Mouse (Mus musculus) brown adipose tissue, adult 24 weeks (tissue): ENCODE results near the gene Ttc26. TPM values are rescaled to one million over a fixed set of nuclear protein-coding genes. Genes with fewer than 3 reads are reported as not detected.

Experiments
- H3K27ac ChIP-seq: fragments of 200-500 bp; replicated peaks from 2 replicates; pipeline ENCODE4 v1.5.1; 2012; ENCODE audit warnings: low read depth, mild to moderate bottlenecking, low read length
- H3K4me1 ChIP-seq: fragments of 200-500 bp; 2 replicates; pipeline ENCODE4 v1.6.1; 2012; ENCODE audit warnings: low read length, mixed read lengths; ENCODE audit not compliant: control insufficient read depth, insufficient read depth, insufficient read length
- H3K4me3 ChIP-seq: fragments of 200-500 bp; 2 replicates; pipeline ENCODE4 v1.5.1; 2012; ENCODE audit warnings: low read depth, mild to moderate bottlenecking, low read length, moderate library complexity; ENCODE audit not compliant: insufficient read depth
- polyA plus RNA-seq: library from polyadenylated mRNA; stranded (reverse); fragments of >200 nt; gene quantifications from 2 replicates; pipeline ENCODE4 v1.2.4, GENCODE M21; 2012; ENCODE audit not compliant: missing spikeins, insufficient read depth, insufficient read length

Gene Ttc26
- polyA plus RNA-seq: 1.7 and 2.9 TPM in 2 replicates

DNA sequence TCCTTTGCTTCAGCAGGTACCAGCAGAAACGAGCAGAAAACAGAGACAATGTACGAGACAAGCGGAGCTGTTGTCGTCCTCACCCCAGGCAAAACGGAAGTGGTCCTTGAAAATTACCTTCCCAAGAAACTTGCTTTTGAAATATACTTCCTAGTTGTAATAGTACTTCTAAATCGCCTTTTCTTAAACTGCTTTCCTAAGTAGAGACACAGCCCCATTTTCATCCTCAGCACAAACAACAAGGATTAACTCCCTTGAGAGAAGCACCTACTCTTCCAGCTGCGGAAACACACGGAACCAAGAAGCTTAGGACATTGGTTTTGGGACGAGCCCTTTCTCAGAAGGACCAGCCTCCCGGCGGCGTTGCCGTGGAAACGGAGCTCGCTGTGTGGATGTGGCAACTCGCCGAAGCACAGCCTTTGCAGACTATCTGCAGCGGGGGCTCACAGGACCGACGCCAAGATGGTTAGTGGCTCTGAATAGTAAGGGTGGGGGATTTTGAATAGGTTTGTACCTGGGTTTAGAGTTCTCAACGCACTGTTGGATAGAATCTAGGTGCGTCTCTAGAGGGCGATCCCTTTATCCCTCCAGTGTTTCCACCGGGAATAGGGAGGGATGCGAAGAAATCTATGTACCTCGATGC is at the start of gene Ttc26:
Gene Ttc26, plus strand, starts transcription at position 341 of the 643 bp plus-strand sequence.
- H3K4me3 ChIP-seq: peak within 1 kb of the TSS; percentile 67
- peak within 1 kb of the TSS; percentile 18; the same call in 1 of the 2 replicates for H3K27ac ChIP-seq
- H3K4me1 ChIP-seq: no peaks in the 10 kb centered on the region

DNA sequence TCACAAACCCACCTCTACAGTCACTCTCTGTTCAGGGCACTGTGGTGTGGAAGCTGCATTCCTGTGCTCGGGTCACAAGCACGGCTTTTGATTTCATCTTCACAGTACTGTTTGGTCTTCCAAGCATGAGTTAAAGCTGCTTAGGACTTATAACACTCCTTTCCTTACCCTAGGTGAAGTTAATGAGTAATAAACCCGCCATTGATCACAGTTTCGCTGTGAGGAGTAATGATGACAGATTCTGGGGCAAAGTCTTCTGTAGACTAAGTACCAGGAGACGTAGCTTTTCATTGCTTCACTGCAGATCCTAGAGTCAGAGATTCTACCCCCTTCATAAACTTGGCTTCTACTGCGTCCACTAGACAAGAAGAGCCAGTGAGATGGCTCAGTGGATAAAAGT is 46.0 kb upstream of the Ttc26 start:
- no peak overlapping the region for H3K4me3 ChIP-seq
- H3K27ac ChIP-seq: no peak overlapping the region
- H3K4me1 ChIP-seq: no peaks in the 10 kb centered on the region

DNA sequence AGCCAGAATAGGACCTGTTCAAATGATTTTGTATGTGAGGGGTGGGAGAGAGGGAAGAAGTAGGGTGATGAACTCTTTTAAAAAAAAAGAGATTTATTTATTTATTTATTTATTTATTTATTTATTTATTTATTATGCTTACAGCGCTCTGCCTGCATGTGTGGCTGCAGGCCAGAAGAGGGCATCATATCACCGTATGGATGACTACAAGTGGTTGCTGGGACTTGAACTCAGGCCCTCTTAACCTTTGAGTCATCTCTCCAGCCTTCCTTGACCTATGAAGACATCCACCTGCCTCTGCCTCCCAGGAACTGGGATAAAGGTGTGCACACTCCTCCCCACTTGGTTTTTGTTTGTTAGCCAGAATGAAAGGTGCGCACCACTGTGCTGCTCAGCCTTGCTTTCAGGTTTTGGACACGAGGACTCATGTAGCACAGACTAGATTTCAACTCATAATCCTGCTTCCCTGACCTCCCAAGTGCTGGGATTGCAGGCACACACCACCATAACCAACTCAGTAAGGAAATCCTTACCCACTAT is 44.0 kb upstream of the Ttc26 start:
- no peak overlapping the region for H3K27ac ChIP-seq

DNA sequence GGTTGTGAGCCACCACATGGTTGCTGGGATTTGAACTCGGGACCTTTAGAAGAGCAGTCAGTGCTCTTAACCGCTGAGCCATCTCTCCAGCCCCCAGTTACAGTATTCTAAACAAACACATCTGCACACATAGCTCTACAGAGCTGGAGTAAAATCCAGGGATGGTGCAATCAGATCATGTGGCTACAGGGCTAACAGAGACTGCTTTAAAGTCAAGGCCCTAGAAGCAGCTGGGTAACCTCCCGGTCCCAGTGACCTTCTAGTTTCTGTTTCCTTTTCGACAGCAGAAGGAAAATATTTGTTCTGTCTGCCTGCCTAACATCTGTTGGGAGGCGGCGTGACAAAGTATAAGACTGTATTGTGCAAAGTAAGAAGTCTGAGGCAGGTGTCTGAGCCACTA is 43.3 kb upstream of the Ttc26 start:
- Histone ChIP-seq H3K4me1 (peaks cover 10% of the 10 kb centered on the region; the same call in 1 of the 2 replicates), H3K4me3 (no peak overlapping the region), H3K27ac (no peak overlapping the region)

More for the DNA sequence above, 44.0 kb upstream of the Ttc26 start:
- H3K4me3 ChIP-seq: no peak overlapping the region
- peaks cover 6% of the 10 kb centered on the region; the same call in 1 of the 2 replicates for H3K4me1 ChIP-seq

DNA sequence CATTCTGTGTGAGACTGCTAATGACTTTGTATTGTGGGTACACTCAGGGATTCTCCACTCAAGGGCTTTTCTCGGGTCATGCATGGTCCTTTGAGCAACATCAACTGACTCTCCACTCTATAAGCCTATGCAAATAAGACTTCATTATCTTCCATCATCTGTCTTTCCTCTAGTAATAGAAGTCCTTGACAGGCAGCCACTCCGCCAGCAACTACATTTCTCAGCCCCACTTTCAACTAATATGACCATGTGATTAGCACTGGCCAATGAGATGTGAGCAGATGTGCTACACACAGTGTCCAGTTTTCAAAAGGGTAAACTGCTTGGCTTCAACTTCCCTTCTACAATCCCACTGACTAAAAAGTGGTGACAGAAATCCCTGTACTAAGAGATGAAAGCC is 42.2 kb upstream of the Ttc26 start:
- Histone ChIP-seq H3K4me1 (peaks cover 15% of the 10 kb centered on the region; the same call in 1 of the 2 replicates), H3K27ac (no peak overlapping the region), H3K4me3 (no peak overlapping the region)

DNA sequence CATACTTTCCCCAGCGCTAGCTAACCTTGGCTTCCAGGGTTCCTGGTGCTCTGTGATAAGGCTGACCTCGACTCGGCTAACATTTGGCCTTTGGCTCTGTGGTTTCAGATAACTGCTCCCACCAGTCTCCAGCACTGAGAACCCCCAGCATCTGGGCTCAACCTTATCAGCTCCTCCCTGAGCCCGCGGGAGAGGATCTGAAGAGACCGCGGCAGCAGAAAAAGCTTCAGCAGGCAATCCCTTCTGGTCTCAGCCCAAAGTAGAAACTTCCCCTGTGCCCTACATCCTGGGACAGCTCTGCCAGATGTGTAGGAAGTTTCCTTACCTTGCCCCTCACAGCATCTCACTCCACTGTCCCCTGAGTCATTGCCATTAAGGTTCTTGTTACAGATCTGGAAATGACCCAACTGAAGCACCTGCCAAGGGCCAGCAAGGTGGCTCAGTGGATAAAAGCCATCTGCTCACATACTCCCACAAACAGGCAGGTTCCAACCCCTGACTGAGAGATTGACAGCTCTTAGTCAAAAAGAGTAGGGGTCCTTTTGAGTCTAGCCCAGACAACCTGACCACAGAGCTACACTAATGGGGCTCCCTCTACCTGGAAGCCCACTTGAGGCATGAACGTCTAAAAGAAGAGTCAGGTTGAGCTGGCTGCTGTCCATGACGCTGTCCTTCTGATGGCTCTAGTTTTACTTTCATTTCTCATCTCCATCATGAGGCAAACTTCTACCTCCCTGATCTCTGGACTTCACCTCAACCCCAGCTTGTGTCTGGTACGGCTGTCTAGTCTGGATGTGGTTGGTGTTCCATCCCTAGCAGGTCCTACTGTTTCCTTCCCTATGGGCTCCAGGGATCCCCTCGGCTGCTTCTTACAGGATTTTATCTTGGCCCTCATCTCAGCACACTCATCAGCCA is 39.3 kb upstream of the Ttc26 start:
- H3K4me1 ChIP-seq: peaks cover 25% of the 10 kb centered on the region
- no peak overlapping the region; the same call in 1 of the 2 replicates for H3K4me3 ChIP-seq
- H3K27ac ChIP-seq: peak overlapping the region; percentile 32; the same call in 1 of the 2 replicates

DNA sequence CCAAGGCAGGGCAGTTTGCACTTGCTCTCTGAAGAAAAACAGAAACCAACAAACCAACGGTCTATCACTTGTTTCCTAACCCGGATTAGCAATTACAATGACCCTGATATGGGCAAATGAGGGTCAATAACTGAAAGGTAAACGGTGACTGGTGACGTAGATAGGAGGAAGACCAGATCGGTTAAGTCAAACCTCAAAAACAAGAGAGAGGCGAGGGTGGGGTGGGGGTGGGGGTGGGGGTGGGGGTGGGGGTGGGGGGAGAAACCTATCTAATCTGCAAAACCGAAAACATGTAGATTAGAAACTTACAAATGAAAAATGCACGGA is 38.6 kb upstream of the Ttc26 start:
- peak overlapping the region; percentile 32; the same call in 1 of the 2 replicates for H3K27ac ChIP-seq
- no peak overlapping the region for H3K4me3 ChIP-seq
- H3K4me1 ChIP-seq: peaks cover 25% of the 10 kb centered on the region

DNA sequence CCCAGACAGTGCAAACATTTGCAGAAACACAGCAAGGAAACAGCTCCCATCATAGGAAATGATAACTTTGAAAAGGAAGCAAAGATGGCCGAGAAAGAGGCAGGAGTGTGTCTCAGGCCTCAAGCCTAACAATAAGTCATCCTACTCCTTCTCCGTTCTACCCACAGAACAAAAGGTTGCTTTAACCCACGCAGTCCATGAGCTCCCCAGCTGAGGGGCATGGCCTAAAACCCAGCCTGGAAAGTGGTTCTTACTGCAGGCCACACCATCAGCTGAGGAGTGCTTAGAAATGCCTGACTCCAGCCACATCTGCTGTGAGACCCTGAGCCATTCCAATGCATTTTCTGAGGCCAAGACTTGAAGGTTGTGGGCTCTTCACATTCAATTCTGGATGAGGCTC is 37.7 kb upstream of the Ttc26 start:
- no peak overlapping the region for H3K4me3 ChIP-seq
- 0 out of 2 replicates have a peak overlapping the region, but pooled peaks have one; percentile 4 for H3K27ac ChIP-seq

DNA sequence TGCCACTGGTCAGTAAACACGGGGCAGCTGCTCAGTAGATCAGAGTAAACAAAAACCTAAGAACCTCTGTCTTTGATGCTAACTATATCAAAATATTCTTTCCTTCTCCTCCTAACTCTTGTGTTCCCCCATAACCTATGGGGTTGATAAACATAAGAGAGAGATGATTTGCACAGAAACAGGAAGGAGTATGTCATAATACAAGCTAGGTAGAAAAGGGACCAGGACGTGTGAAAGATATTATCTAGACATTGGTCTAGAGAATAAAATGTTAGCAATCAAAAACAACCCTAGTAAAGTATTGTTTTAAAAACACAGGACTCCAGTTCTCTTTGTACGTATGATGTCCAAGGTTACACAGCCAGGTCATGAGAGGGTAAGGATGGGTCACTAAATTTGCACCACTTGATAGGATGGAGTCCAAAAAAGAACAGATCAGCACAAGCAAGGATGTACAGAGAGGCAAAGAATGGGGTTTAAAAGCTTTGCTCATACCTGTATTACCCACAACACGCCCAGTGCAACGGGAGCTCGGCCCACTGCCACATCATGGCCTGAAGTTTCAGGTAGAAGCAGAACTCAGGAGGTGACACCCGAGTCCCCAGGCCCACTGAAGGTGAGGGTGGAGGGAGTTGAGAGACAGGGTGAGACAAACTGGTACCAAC is 37.1 kb upstream of the Ttc26 start:
- Histone ChIP-seq H3K27ac (no peak overlapping the region), H3K4me3 (no peak overlapping the region), H3K4me1 (peaks cover 25% of the 10 kb centered on the region)

More for the DNA sequence above, 37.7 kb upstream of the Ttc26 start:
- peaks cover 25% of the 10 kb centered on the region for H3K4me1 ChIP-seq

DNA sequence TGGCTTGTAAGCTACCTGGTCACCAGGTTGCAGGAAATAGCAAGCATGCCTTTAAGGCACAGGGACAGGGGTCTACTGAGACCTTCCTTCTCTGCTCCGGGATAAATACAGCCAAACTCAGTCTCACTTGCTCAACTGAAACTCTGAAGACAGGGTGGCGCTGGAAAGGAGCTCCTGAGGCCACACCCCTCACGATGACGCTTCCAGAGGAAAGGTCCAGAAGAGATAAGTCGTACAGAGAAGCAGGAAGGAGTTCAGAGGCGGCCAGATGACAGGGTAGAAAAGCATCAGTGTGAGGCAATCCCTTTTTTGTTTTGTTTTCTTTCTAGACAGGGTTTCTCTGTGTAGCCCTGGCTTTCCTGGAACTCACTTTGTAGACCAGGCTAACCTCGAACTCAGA is 35.5 kb upstream of the Ttc26 start:
- peaks cover 25% of the 10 kb centered on the region for H3K4me1 ChIP-seq
- H3K4me3 ChIP-seq: no peak overlapping the region
- peak overlapping the region; percentile 57; the same call in 1 of the 2 replicates for H3K27ac ChIP-seq

DNA sequence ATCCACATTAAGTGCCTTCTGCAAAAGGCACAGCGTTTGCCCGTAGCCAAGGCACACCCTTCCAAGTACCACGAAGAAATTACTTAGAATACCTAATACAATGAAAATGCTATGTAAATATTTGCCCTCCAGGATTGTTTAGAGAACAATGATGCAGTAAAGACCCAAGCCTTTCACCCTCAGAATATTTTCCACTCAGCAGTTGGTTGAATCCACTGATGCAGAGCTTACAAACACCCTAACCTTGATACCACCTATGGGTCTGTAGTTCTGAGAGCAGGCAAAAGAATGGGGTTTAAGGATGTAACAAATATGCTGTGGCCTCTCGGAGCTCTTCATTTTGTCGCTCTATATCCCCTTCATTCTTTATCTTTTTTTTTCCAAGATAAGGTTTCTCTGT is 33.4 kb upstream of the Ttc26 start:
- Histone ChIP-seq H3K4me3 (no peak overlapping the region), H3K4me1 (peaks cover 19% of the 10 kb centered on the region), H3K27ac (no peak overlapping the region)

DNA sequence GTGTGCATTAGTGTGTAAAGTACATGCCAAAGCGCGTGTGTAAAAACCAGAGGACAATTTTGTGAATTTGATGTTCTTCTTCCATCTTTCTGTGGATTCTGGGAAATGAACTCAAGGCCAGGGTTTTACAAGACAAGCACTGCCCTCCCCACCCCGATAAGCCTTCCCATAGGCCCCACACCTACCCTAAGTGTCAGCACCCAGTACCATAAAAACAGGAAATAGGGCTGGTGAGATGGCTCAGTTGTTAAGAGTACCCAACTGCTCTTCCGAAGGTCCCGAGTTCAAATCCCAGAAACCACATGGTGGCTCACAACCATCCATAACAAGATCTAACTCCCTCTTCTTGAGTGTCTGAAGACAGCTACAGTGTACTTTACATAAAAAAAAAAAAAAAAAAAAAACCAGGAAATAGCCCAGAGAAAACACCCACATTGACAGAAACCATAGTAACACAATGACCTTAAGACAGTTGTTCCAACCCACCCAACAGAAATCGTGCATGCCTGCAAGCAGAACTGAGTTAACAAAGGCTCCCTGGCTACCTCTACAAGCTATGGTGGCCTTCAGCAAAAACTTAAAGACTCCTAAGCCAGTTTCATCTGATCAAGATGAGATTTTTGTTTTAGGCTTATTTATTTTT is 32.3 kb upstream of the Ttc26 start:
- Histone ChIP-seq H3K27ac (no peak overlapping the region), H3K4me1 (peaks cover 14% of the 10 kb centered on the region), H3K4me3 (no peak overlapping the region)

DNA sequence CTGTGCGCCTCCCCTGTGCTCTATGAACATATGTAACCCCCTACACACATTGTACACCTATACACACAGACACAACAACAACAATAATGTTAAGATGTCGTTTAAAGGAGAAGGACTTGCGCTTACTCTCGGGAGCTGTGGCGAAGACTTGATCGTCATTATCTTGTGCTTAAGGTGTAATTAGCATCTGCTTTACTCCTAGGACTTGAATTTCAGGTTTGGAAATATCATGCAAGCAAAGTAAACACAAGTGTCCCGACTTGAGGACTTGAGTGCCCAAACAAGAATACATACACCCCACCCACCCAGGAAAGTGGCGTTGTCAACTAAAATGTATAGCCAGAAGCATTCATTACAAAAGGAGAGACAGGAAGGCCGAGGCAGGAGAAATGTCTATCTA is 31.5 kb upstream of the Ttc26 start:
- no peak overlapping the region for H3K4me3 ChIP-seq

DNA sequence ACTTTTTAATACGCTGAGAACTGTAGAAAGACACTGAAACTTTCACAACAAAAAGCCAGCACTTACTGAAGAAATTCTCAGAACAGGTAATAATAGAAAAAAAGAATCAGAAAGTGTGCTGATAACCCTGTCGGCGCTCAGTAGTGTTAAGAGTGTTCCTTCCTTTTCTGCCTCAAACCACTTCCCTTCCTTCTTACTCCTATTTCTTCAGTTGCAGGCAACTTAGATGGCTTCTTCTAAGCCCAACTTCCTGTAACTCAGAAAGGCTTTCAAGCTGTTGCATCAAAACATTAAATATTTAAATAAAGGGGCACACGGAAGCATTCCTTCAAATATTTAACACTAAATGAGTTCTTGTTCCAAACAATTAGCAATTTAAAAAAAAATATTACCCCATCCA is 29.3 kb upstream of the Ttc26 start:
- peaks cover 4% of the 10 kb centered on the region; the same call in 1 of the 2 replicates for H3K4me1 ChIP-seq
- no peak overlapping the region for H3K27ac ChIP-seq
- peak overlapping the region; percentile 2; the same call in 1 of the 2 replicates for H3K4me3 ChIP-seq

More for the DNA sequence above, 31.5 kb upstream of the Ttc26 start:
- no peak overlapping the region for H3K27ac ChIP-seq
- peaks cover 7% of the 10 kb centered on the region for H3K4me1 ChIP-seq
